24 mouse cellular contexts compared by ENCODE assay signal in the genomic region with DNA sequence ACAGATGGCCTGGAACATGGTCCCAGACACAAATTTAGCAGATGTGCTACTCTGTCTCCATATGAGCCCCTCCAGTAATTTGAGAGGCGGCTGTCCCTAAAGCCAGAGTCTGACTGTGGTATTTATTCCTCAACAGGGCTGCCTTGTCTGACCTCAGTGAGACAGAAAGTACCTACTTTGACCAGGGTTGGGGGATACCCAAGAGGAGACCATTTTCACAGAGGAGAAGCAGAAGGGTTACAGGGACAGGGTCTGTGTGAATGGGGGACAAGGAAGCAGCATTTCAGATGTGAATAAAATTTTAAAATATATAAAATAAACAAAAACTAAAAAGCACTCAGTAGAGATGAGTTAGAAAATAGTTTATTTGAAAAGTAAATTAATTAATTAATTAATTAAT.
DNase-seq lines count a peak whose midpoint lies in the region; ATAC-seq lines count a peak whose summit lies in the region.
"Had no signal": no experiment of that assay in that cellular context is flagged by ENCODE, and none has a peak within 500 bp of the region (broad histone marks: within the 10 kb centered on the region; RNA-seq: fewer than 3 reads in every experiment).

No protein-coding gene starts in this region.

- WGBS in hindbrain, embryonic 11.5 days = 86% methylated on average over 1 of the region's 1 CpGs
- 90% methylated on average over 1 of the region's 1 CpGs for WGBS in hindbrain, embryonic 14.5 days
- 88% methylated on average over 1 of the region's 1 CpGs for WGBS in midbrain, embryonic 11.5 days
- 96% methylated on average over 1 of the region's 1 CpGs for WGBS in midbrain, embryonic 16.5 days
- 83% methylated on average over 1 of the region's 1 CpGs for WGBS in neural tube, embryonic 11.5 days
- WGBS in neural tube, embryonic 15.5 days = 83% methylated on average over 1 of the region's 1 CpGs

- no peaks in the 10 kb centered on the region for H3K27me3 ChIP-seq in hindbrain, embryonic 11.5 days (ENCODE audit: control insufficient read depth, insufficient read depth, low read length)
- H3K27me3 ChIP-seq in hindbrain, embryonic 14.5 days (ENCODE audit: control insufficient read depth, insufficient read depth, low read length) = no peaks in the 10 kb centered on the region
- H3K27me3 ChIP-seq in midbrain, embryonic 11.5 days (ENCODE audit: control insufficient read depth, insufficient read depth, low read length) = no peaks in the 10 kb centered on the region
- no peaks in the 10 kb centered on the region for H3K27me3 ChIP-seq in midbrain, embryonic 16.5 days (ENCODE audit: control insufficient read depth, insufficient read depth, low read depth, low read length)
- H3K27me3 ChIP-seq in neural tube, embryonic 11.5 days (ENCODE audit: control insufficient read depth, insufficient read depth, low read length) = no peaks in the 10 kb centered on the region
- no peaks in the 10 kb centered on the region for H3K27me3 ChIP-seq in neural tube, embryonic 15.5 days (replicated peaks)
- H3K27me3 ChIP-seq: CH12.LX; embryonic facial prominence, embryonic 12.5 days; forebrain, embryonic 13.5 days; forebrain, embryonic 15.5 days; Patski had no signal

- H3K4me2 ChIP-seq in hindbrain, embryonic 11.5 days (replicated peaks; ENCODE audit: low read depth, low read length) = no peak overlapping the region
- no peak overlapping the region for H3K4me2 ChIP-seq in hindbrain, embryonic 14.5 days (replicated peaks)
- no peak overlapping the region for H3K4me2 ChIP-seq in midbrain, embryonic 11.5 days
- H3K4me2 ChIP-seq in midbrain, embryonic 16.5 days (ENCODE audit: low read length) = no peak overlapping the region
- no peak overlapping the region for H3K4me2 ChIP-seq in neural tube, embryonic 11.5 days (ENCODE audit: low read depth)
- no peak overlapping the region for H3K4me2 ChIP-seq in neural tube, embryonic 15.5 days
- H3K4me2 ChIP-seq: embryonic facial prominence, embryonic 12.5 days; forebrain, embryonic 13.5 days; forebrain, embryonic 15.5 days had no signal

- H3K9ac ChIP-seq in hindbrain, embryonic 11.5 days (ENCODE audit: low read depth, low read length) = no peak overlapping the region
- H3K9ac ChIP-seq in hindbrain, embryonic 14.5 days = no peak overlapping the region
- H3K9ac ChIP-seq in midbrain, embryonic 11.5 days (ENCODE audit: low read length) = no peak overlapping the region
- H3K9ac ChIP-seq in midbrain, embryonic 16.5 days (ENCODE audit: low read depth, low read length) = no peak overlapping the region
- H3K9ac ChIP-seq in neural tube, embryonic 11.5 days (ENCODE audit: low read length) = no peak overlapping the region
- H3K9ac ChIP-seq in neural tube, embryonic 15.5 days (replicated peaks) = no peak overlapping the region
- H3K9ac ChIP-seq: embryonic facial prominence, embryonic 12.5 days; forebrain, embryonic 13.5 days; forebrain, embryonic 15.5 days had no signal

- no peaks in the 10 kb centered on the region for H3K4me1 ChIP-seq in hindbrain, embryonic 11.5 days (replicated peaks; ENCODE audit: control insufficient read depth, insufficient read depth, low read length)
- no peaks in the 10 kb centered on the region for H3K4me1 ChIP-seq in hindbrain, embryonic 14.5 days (replicated peaks; ENCODE audit: control insufficient read depth, insufficient read depth, low read length)
- no peaks in the 10 kb centered on the region for H3K4me1 ChIP-seq in midbrain, embryonic 11.5 days (ENCODE audit: control insufficient read depth, insufficient read depth, low read length)
- H3K4me1 ChIP-seq in midbrain, embryonic 16.5 days (ENCODE audit: control insufficient read depth, insufficient read depth, low read length) = no peaks in the 10 kb centered on the region
- no peaks in the 10 kb centered on the region for H3K4me1 ChIP-seq in neural tube, embryonic 11.5 days (ENCODE audit: control insufficient read depth, insufficient read depth, low read length)
- H3K4me1 ChIP-seq in neural tube, embryonic 15.5 days = no peaks in the 10 kb centered on the region
- H3K4me1 ChIP-seq: embryonic facial prominence, embryonic 10.5 days; embryonic facial prominence, embryonic 12.5 days; forebrain, embryonic 13.5 days; forebrain, embryonic 15.5 days had no signal

- ATAC-seq in hindbrain, embryonic 11.5 days (ENCODE audit: low FRiP score) = peak; percentile 25; the same call in 1 of the 2 replicates
- ATAC-seq in hindbrain, embryonic 14.5 days (ENCODE audit: low FRiP score) = no peak
- peak; percentile 52; the same call in 1 of the 2 replicates for ATAC-seq in midbrain, embryonic 11.5 days (ENCODE audit: low FRiP score)
- ATAC-seq in midbrain, embryonic 16.5 days = no peak
- ATAC-seq in neural tube, embryonic 11.5 days (ENCODE audit: insufficient read depth, low FRiP score, low TSS enrichment) = peak; percentile 68; the same call in 1 of the 2 replicates
- no peak for ATAC-seq in neural tube, embryonic 15.5 days (ENCODE audit: low FRiP score)
- ATAC-seq: activated CD4-positive, CD25-positive, alpha-beta regulatory T cell, adult 4 months; CD4-positive, CD25-positive, alpha-beta regulatory T cell, adult 4 months; forebrain, embryonic 13.5 days; forebrain, embryonic 15.5 days; Patski had no signal

- H3K9me3 ChIP-seq in hindbrain, embryonic 11.5 days (ENCODE audit: control insufficient read depth, low read length) = no peaks in the 10 kb centered on the region
- H3K9me3 ChIP-seq in hindbrain, embryonic 14.5 days (ENCODE audit: control insufficient read depth, low read length) = no peaks in the 10 kb centered on the region
- no peaks in the 10 kb centered on the region for H3K9me3 ChIP-seq in midbrain, embryonic 11.5 days (ENCODE audit: control insufficient read depth, low read length)
- H3K9me3 ChIP-seq in midbrain, embryonic 16.5 days (replicated peaks; ENCODE audit: control insufficient read depth, low read length, poor library complexity, severe bottlenecking) = no peaks in the 10 kb centered on the region
- H3K9me3 ChIP-seq in neural tube, embryonic 11.5 days (ENCODE audit: control insufficient read depth, low read length) = no peaks in the 10 kb centered on the region
- no peaks in the 10 kb centered on the region for H3K9me3 ChIP-seq in neural tube, embryonic 15.5 days (replicated peaks)
- H3K9me3 ChIP-seq: embryonic facial prominence, embryonic 10.5 days; embryonic facial prominence, embryonic 12.5 days; forebrain, embryonic 13.5 days; forebrain, embryonic 15.5 days; G1E had no signal

- no peak for DNase-seq in hindbrain, embryonic 11.5 days (ENCODE audit: low spot score)
- no peak for DNase-seq in hindbrain, embryonic 14.5 days (ENCODE audit: low spot score)
- DNase-seq in midbrain, embryonic 11.5 days (ENCODE audit: low spot score, missing footprints) = peak; percentile 82
- DNase-seq in neural tube, embryonic 11.5 days (ENCODE audit: low spot score) = no peak
- DNase-seq: adrenal gland, adult 8-10 months; adrenal gland, postnatal 14 days; adrenal gland, postnatal 36 days; B cell, adult 2 months; cerebellum, adult 11-12 months; cerebellum, adult 2 months; cerebellum, adult 9-10 months; cerebellum, postnatal 10 days; cerebellum, postnatal 25 days had no signal

- H3K36me3 ChIP-seq in hindbrain, embryonic 11.5 days (ENCODE audit: control insufficient read depth, insufficient read depth, low read length) = no peaks in the 10 kb centered on the region
- H3K36me3 ChIP-seq in hindbrain, embryonic 14.5 days (replicated peaks; ENCODE audit: control insufficient read depth, insufficient read depth) = no peaks in the 10 kb centered on the region
- H3K36me3 ChIP-seq in midbrain, embryonic 11.5 days (ENCODE audit: control insufficient read depth, insufficient read depth, low read length) = no peaks in the 10 kb centered on the region
- no peaks in the 10 kb centered on the region for H3K36me3 ChIP-seq in midbrain, embryonic 16.5 days (ENCODE audit: control insufficient read depth, insufficient read depth, low read length)
- H3K36me3 ChIP-seq in neural tube, embryonic 11.5 days (ENCODE audit: control insufficient read depth, insufficient read depth, low read length) = no peaks in the 10 kb centered on the region
- no peaks in the 10 kb centered on the region for H3K36me3 ChIP-seq in neural tube, embryonic 15.5 days
- H3K36me3 ChIP-seq: embryonic facial prominence, embryonic 10.5 days; embryonic facial prominence, embryonic 12.5 days; forebrain, embryonic 15.5 days; G1E had no signal

- no peak overlapping the region for H3K4me3 ChIP-seq in hindbrain, embryonic 11.5 days (ENCODE audit: low read depth, low read length)
- no peak overlapping the region for H3K4me3 ChIP-seq in hindbrain, embryonic 14.5 days (replicated peaks; ENCODE audit: low read length)
- H3K4me3 ChIP-seq in midbrain, embryonic 11.5 days (ENCODE audit: low read depth, low read length) = no peak overlapping the region
- H3K4me3 ChIP-seq in midbrain, embryonic 16.5 days (ENCODE audit: low read depth, low read length) = no peak overlapping the region
- H3K4me3 ChIP-seq in neural tube, embryonic 11.5 days (ENCODE audit: low read depth, low read length) = no peak overlapping the region
- no peak overlapping the region for H3K4me3 ChIP-seq in neural tube, embryonic 15.5 days (replicated peaks)
- H3K4me3 ChIP-seq: embryonic facial prominence, embryonic 10.5 days; embryonic facial prominence, embryonic 12.5 days; forebrain, embryonic 13.5 days; forebrain, embryonic 15.5 days had no signal

- no peak overlapping the region for H3K27ac ChIP-seq in hindbrain, embryonic 11.5 days (ENCODE audit: low read depth, low read length)
- H3K27ac ChIP-seq in hindbrain, embryonic 14.5 days = no peak overlapping the region
- H3K27ac ChIP-seq in midbrain, embryonic 11.5 days (ENCODE audit: low read depth, low read length) = no peak overlapping the region
- H3K27ac ChIP-seq in midbrain, embryonic 16.5 days (ENCODE audit: low read length) = no peak overlapping the region
- no peak overlapping the region for H3K27ac ChIP-seq in neural tube, embryonic 11.5 days (ENCODE audit: low read depth, low read length)
- no peak overlapping the region for H3K27ac ChIP-seq in neural tube, embryonic 15.5 days (replicated peaks)
- H3K27ac ChIP-seq: embryonic facial prominence, embryonic 10.5 days; embryonic facial prominence, embryonic 12.5 days; forebrain, embryonic 13.5 days; forebrain, embryonic 15.5 days had no signal

Comparison
In these comparisons a context has a peak if more than half of its experiments do, and no peak if none do; other contexts are left out.
1. ATAC-seq: peak in hindbrain, embryonic 11.5 days (single experiment), midbrain, embryonic 11.5 days (single experiment) and neural tube, embryonic 11.5 days (single experiment); none in hindbrain, embryonic 14.5 days (single experiment), midbrain, embryonic 16.5 days (single experiment) and neural tube, embryonic 15.5 days (single experiment).